Mouse (Mus musculus): ENCODE results near the gene Olfr549. TPM values are rescaled to one million over a fixed set of nuclear protein-coding genes. Genes with fewer than 3 reads are reported as not detected.

The Olfr549 gene
- not detected for polyA plus RNA-seq (2017; shearing (Covaris generic))

GRCm38 (mm10) chr7:102549570-102549969 lies at the start of gene Olfr549:
Gene Olfr549, plus strand, starts transcription at chr7:102549870.

GRCm38 (mm10) chr7:102534449-102534848 lies 15.2 kb upstream of the Olfr549 start, which contains the start of gene Olfr547:
Gene Olfr547, plus strand, starts transcription at chr7:102534749.

GRCm38 (mm10) chr7:102540596-102540995 lies 9.1 kb upstream of the Olfr549 start, which contains the start of gene Olfr548-ps1:
Gene Olfr548-ps1, plus strand, starts transcription at chr7:102540896.

GRCm38 (mm10) chr7:102564999-102565997 lies 15.6 kb downstream of the Olfr549 start, which contains the start of gene Trim21:
Gene Trim21, minus strand, starts transcription at chr7:102565486.

GRCm38 (mm10) chr7:102571142-102571541 lies 21.5 kb downstream of the Olfr549 start, which contains the start of gene Olfr550:
Gene Olfr550, plus strand, starts transcription at chr7:102571442.

GRCm38 (mm10) chr7:102591786-102592185 lies 42.1 kb downstream of the Olfr549 start, which contains the start of gene Olfr551:
Gene Olfr551, minus strand, starts transcription at chr7:102591886.

GRCm38 (mm10) chr7:102597378-102598031 lies 47.8 kb downstream of the Olfr549 start, which contains the start of gene Olfr552:
Gene Olfr552, plus strand, starts transcription at chr7:102597770.

Other genes starting within 250 kb of the Olfr549 start
- 42.2 TPM for gene Rrm1, start 108.2 kb upstream of the Olfr549 start, polyA plus RNA-seq (2017; shearing (Covaris generic))
- not detected for gene Olfr543, start 68.2 kb upstream of the Olfr549 start, polyA plus RNA-seq (2017; shearing (Covaris generic))
- 0.09 TPM for gene Olfr544, start 61.6 kb upstream of the Olfr549 start, polyA plus RNA-seq (2017; shearing (Covaris generic))
- not detected for gene Olfr545, start 50.3 kb upstream of the Olfr549 start, polyA plus RNA-seq (2017; shearing (Covaris generic))
- gene Olfr547, start 15.1 kb upstream of the Olfr549 start, polyA plus RNA-seq (2017; shearing (Covaris generic)), result not detected
- gene Olfr548-ps1, start 9.0 kb upstream of the Olfr549 start, polyA plus RNA-seq (2017; shearing (Covaris generic)), result not detected
- 107 TPM for gene Trim21, start 15.6 kb downstream of the Olfr549 start, polyA plus RNA-seq (2017; shearing (Covaris generic))
- gene Olfr550, start 21.6 kb downstream of the Olfr549 start, polyA plus RNA-seq (2017; shearing (Covaris generic)), result not detected
- not detected for gene Olfr551, start 42.0 kb downstream of the Olfr549 start, polyA plus RNA-seq (2017; shearing (Covaris generic))
- not detected for gene Olfr552, start 47.9 kb downstream of the Olfr549 start, polyA plus RNA-seq (2017; shearing (Covaris generic))
- not detected for gene Olfr553, start 68.3 kb downstream of the Olfr549 start, polyA plus RNA-seq (2017; shearing (Covaris generic))
- gene Olfr554, start 88.6 kb downstream of the Olfr549 start, polyA plus RNA-seq (2017; shearing (Covaris generic)), result not detected
- not detected for gene Olfr555, start 109.0 kb downstream of the Olfr549 start, polyA plus RNA-seq (2017; shearing (Covaris generic))
- 0.10 TPM for gene Olfr556, start 115.0 kb downstream of the Olfr549 start, polyA plus RNA-seq (2017; shearing (Covaris generic))
- gene Trim68, start 137.5 kb downstream of the Olfr549 start, polyA plus RNA-seq (2017; shearing (Covaris generic)), result 14.5 TPM
- gene Olfr557, start 146.0 kb downstream of the Olfr549 start, polyA plus RNA-seq (2017; shearing (Covaris generic)), result not detected
- gene Olfr558, start 152.3 kb downstream of the Olfr549 start, polyA plus RNA-seq (2017; shearing (Covaris generic)), result not detected
- gene Olfr33, start 169.2 kb downstream of the Olfr549 start, polyA plus RNA-seq (2017; shearing (Covaris generic)), result not detected
- not detected for gene Olfr559, start 177.6 kb downstream of the Olfr549 start, polyA plus RNA-seq (2017; shearing (Covaris generic))
- gene Olfr560, start 209.5 kb downstream of the Olfr549 start, polyA plus RNA-seq (2017; shearing (Covaris generic)), result not detected
- gene Olfr78, start 209.6 kb downstream of the Olfr549 start, polyA plus RNA-seq (2017; shearing (Covaris generic)), result not detected
- gene Olfr561, start 221.4 kb downstream of the Olfr549 start, polyA plus RNA-seq (2017; shearing (Covaris generic)), result not detected